Mouse (Mus musculus) spleen, postnatal 4 days (tissue): ENCODE results near the gene Trpm1.

ENCODE experiments used
- DNase-seq, 2 experiments: peaks; one replicate each; pipeline ENCODE4 v3.0.0; 2022; ENCODE audit warnings: low spot score in 2 of 2

Gene Trpm1

GRCm38 (mm10) chr7:64163890-64164289, 10.3 kb downstream of the Trpm1 start:
- no peak for DNase-seq

- DNase-seq, result no peak
These were observed 11.4 kb downstream of the Trpm1 start for GRCm38 (mm10) chr7:64164997-64165396.

- no peak for DNase-seq
These were observed 12.4 kb downstream of the Trpm1 start for GRCm38 (mm10) chr7:64166025-64166424.

- DNase-seq, result no peak
These were observed 13.1 kb downstream of the Trpm1 start for GRCm38 (mm10) chr7:64166724-64167123.

GRCm38 (mm10) chr7:64179310-64179709, 25.7 kb downstream of the Trpm1 start:
- DNase-seq, result no peak

- DNase-seq, result no peak
These were observed 31.7 kb downstream of the Trpm1 start for GRCm38 (mm10) chr7:64185203-64185931.

GRCm38 (mm10) chr7:64185932-64186312, 32.3 kb downstream of the Trpm1 start:
- no peak for DNase-seq

- peak in 1 of 2 experiments; percentile 20 for DNase-seq
These were observed 38.8 kb downstream of the Trpm1 start for GRCm38 (mm10) chr7:64192261-64192943.

GRCm38 (mm10) chr7:64193476-64193875, 39.8 kb downstream of the Trpm1 start:
- DNase-seq, result no peak

GRCm38 (mm10) chr7:64196114-64196513, 42.5 kb downstream of the Trpm1 start:
- no peak for DNase-seq

GRCm38 (mm10) chr7:64208700-64209099, 55.1 kb downstream of the Trpm1 start:
- no peak for DNase-seq

- DNase-seq, result no peak
These were observed 59.2 kb downstream of the Trpm1 start for GRCm38 (mm10) chr7:64212870-64213269.

- DNase-seq, result no peak
These were observed 60.4 kb downstream of the Trpm1 start for GRCm38 (mm10) chr7:64214066-64214465.

- no peak for DNase-seq
These were observed 62.0 kb downstream of the Trpm1 start for GRCm38 (mm10) chr7:64215613-64216012.

- no peak for DNase-seq
These were observed 63.8 kb downstream of the Trpm1 start for GRCm38 (mm10) chr7:64217428-64217827.

GRCm38 (mm10) chr7:64219765-64220164, 66.1 kb downstream of the Trpm1 start:
- no peak for DNase-seq

GRCm38 (mm10) chr7:64223215-64223614, 69.6 kb downstream of the Trpm1 start:
- DNase-seq, result no peak

- no peak for DNase-seq
These were observed 72.9 kb downstream of the Trpm1 start for GRCm38 (mm10) chr7:64226339-64227194.

- DNase-seq, result no peak
These were observed 74.0 kb downstream of the Trpm1 start for GRCm38 (mm10) chr7:64227586-64227985.

GRCm38 (mm10) chr7:64228300-64228699, 74.7 kb downstream of the Trpm1 start:
- no peak for DNase-seq

- no peak for DNase-seq
These were observed 76.3 kb downstream of the Trpm1 start for GRCm38 (mm10) chr7:64229911-64230310.

GRCm38 (mm10) chr7:64231001-64231400, 77.4 kb downstream of the Trpm1 start:
- no peak for DNase-seq
